Mouse (Mus musculus) lung, adult 2 months (tissue): ENCODE data around the gene Gm11939.

Experiments used
- CTCF ChIP-seq: fragments of 200-500 bp; IDR thresholded peaks from 2 replicates; pipeline ENCODE4 v1.5.1; 2011; ENCODE audit warnings: mild to moderate bottlenecking, low read length, control low read depth; ENCODE audit not compliant: insufficient read depth
- POLR2A ChIP-seq: fragments of 200-500 bp; IDR thresholded peaks from 2 replicates; pipeline ENCODE4 v1.6.1; 2011; ENCODE audit warnings: low read depth, mild to moderate bottlenecking, control low read depth, low read length, borderline replicate concordance; ENCODE audit errors: extremely low read depth

DNA sequence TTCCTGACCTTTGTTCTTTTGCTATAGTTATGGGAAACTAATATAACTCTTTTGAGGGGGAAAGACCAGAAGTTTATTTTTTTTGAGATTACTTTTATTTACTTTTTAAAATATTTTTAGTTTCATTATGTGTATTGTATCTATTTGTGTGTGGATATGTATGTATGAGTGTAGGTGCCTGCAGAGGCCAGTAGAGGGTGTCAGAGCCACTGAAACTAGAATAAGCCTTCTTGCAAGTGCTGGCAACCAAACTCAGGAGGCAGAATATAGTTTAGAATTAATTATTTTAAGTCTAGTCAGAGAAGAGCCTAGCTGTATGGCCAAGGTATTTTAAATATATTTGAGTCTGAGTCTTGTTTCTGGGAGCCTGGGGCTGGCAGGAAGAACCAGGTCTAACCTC lies 11.4 kb downstream of the Gm11939 start:
- TF ChIP-seq CTCF: no peak
- TF ChIP-seq POLR2A: no peak
